Mouse (Mus musculus) cerebellum, postnatal 36 days (tissue): ENCODE measurements around the gene Col11a2.

Source experiments
- DNase-seq, 2 experiments: peaks; one replicate each; pipeline ENCODE4 v3.0.0; 2021 to 2022; ENCODE audit warnings: mixed read lengths in 2 of 2

Col11a2 gene

DNA sequence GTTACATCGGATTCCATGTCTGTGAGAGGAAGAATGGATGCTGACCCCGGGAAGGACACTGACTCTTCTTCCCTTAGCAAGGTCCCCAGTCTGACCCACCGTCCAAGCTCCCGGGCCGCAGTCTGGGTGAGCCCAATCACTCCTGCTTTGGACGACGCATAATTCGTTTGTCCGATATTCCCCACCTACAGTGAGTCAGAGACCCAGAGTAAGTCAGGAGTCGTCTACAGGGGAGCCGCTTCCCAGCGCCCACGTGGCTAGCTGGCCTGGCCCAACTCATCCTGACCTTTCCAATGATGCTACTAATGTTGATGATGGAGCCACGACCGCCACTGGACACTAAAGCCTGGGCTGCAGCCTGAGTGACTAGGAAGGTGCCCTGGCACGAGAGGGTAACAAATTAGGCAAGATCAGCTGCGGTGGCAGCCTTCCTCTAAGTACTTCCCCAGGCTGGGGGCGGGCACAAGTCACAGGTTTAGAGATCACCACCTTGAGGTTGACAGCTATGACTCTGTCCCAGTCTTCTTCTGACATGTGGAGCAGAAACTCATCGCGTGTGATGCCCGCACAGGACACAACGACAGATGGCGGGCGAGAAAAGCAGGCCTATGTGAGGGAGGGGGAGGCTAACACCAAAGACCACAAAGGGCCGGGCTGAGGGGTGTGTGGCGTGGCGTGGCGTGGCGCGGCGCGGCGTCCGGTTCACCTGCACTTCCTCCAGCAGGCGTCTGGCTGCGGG is 12.2 kb upstream of the Col11a2 start:
- no peak for DNase-seq

DNA sequence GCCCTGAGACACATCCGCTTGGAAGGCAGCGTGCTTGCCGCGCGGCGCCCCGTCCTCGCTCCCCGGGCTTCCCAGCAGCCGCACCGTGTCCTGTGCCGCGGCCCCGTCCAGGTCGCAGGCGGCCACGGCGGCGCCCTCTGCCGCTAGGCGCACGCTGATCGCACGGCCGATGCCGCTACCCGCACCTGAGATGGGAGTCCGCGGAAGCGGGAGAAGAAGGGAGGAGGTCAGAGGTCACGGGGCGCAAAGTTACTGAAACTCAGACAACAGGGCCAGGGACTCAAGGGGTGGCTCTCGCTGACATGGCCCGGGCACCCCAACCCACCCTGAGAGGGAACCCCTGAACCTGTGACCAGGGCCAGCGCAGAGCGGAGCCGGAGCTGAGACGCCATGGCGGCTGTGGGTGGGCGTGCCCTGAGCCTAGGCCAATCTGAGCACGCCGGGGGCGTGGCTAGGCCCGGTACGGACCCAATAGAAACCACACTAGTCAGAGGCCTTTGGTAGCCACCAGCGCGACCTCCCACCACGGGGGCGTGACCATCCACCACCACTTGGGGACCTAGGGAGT is 11.5 kb upstream of the Col11a2 start, which contains the start of gene H2-Ke6:
Gene H2-Ke6 (minus strand): TSS at position 405 of the 568 bp plus-strand sequence.
- peak; percentile 85 to 89 for DNase-seq

- DNase-seq, result no peak
Observed at GRCm38 (mm10) chr17:34028501-34029149, 10.6 kb upstream of the Col11a2 start.

- no peak for DNase-seq
Observed at GRCm38 (mm10) chr17:34029150-34029889, 9.9 kb upstream of the Col11a2 start.

DNA sequence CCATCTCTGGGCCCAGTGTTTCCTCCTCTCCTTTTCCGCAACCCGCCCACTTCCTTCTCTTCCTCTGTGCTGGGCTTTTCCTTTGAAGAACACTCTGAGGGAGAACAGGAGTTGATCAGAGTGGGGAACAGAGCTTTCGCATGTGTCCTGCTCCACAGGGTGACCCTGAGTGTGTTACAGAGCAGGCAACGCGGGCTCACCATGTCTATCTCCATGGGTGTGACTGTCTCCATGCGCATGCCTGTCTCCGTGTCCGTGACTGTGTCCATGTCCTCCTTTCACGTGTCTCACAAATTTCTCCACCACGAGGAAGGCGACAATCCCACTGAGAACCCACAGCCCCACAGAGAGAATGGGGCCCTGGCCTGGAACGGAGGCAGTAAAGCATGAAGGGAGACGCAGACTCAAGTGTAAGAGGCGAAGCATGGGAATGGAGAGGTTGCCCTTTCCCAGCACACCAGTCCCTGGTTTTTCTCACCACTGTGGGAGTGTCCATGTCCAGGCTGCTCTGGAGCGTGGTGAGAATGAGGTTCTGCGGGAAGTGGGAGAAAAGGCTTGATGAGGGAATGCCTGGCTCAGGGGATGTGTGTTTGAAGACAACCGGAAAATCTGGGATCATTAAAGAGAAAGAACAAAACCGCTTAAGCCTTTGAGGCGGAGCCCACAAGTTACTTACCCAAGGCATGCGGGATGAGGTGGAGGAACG is 9.2 kb upstream of the Col11a2 start:
- no peak for DNase-seq

DNA sequence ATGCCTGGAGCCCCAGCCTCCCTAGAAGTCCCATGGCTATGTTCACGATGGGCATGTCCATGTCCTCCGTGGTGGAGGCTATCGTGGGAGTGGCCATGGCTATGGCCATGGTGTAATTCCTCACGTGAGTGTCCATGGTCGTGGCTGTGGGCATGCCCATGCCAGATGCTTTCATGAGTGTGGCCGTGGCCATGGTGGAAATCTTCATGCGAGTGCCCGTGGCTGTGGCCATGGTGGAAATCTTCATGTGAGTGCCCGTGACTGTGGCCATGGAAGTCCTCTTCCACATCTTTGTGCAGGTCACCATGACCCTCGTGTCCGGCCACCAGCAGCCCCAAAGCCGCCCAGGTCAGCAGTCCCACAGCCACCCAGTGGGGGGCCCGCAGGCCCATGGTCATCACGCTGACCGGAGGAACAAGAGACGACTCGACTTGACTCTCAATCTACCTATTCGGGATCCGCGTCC is 8.3 kb upstream of the Col11a2 start:
- peak in 1 of 2 experiments; percentile 51 for DNase-seq

- DNase-seq, result peak; percentile 97 to 99
Observed at GRCm38 (mm10) chr17:34031465-34032173, 7.6 kb upstream of the Col11a2 start, which contains the start of the genes Slc39a7 and Rxrb. Gene Slc39a7 (minus strand): TSS chr17:34031682. Gene Rxrb (plus strand): TSS chr17:34031812.

GRCm38 (mm10) chr17:34032174-34032632 is 7.0 kb upstream of the Col11a2 start:
- DNase-seq, result no peak

DNA sequence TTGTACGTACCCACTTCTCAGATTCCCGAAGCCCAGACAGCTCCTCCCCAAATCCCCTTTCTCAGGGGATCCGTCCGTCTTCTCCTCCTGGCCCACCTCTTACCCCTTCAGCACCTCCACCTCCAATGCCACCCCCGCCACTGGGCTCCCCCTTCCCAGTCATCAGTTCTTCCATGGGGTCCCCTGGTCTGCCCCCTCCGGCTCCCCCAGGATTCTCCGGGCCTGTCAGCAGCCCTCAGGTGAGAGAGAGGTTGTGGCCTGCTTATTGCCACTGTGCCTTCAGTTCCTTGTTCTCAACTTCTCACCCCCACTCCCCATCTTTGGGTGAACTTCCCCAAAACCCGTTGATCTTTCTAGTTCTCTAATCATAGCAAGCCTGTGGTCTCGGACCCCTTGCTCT is 6.4 kb upstream of the Col11a2 start:
- DNase-seq, result no peak

DNA sequence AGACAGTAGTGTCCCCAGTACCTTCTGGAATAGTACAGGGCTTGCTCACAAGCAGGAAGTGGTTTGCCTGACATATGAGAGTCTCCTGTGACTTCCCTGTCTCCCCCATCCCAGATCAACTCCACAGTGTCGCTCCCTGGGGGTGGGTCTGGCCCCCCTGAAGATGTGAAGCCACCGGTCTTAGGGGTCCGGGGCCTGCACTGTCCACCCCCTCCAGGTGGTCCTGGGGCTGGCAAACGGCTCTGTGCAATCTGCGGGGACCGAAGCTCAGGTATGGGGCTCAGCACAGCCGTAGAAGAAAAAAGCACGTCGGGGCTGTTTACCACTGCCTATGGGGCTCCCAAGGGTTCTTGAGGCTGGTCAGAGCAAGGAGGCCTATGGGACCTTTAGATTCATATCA is 5.8 kb upstream of the Col11a2 start:
- DNase-seq, result no peak

- peak; percentile 60 to 69 for DNase-seq
Observed at GRCm38 (mm10) chr17:34034064-34034463, 5.2 kb upstream of the Col11a2 start.

DNA sequence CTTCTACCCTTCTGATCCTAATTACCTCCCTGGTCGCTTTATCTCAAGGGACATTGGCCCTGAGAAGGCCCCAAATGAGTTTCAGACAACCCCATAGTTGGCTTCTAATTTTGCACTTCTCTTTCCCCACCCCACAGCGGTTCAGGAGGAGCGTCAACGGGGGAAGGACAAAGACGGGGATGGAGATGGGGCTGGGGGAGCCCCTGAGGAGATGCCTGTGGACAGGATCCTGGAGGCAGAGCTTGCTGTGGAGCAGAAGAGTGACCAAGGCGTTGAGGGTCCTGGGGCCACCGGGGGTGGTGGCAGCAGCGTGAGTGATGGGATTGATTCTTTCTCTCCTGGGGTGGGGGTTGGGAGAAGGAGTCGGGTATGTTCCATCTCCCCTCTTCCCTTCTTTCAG is 3.7 kb upstream of the Col11a2 start:
- no peak for DNase-seq

GRCm38 (mm10) chr17:34036647-34037046 is 2.6 kb upstream of the Col11a2 start:
- no peak for DNase-seq

DNA sequence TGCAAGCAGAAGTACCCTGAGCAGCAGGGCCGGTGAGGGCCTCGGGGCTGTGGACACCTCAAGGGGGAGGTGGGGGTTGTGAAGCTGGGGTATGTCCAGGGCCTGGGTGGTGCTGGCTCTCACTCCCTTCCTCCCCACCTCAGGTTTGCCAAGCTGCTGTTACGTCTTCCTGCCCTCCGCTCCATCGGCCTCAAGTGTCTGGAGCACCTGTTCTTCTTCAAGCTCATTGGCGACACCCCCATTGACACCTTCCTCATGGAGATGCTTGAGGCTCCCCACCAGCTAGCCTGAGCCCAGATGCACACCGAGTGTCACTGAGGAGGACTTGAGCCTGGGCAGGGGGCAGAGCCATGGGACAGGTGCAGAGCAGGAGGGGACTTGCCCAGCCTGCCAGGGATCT is 2.0 kb upstream of the Col11a2 start:
- DNase-seq, result no peak

DNA sequence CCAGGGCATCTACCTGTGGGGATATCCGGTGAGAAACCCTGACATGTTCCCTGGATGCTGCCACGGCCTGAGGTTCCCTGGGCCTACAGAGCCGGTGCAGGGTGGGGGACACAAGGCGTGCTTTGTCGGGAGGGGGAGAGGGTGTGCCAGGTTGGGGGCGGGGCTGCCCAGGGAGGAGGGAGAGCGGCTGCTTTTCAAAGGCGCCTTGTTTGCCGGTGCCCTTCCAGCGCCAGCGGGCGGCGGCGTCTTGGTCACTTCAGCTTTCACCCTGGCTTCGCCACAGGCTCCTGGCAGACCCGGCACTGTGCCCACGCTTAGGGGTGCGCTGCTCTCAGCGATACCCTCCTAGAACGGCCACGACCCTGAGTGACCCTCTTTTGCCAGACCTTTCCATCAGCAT is 797 bp upstream of the Col11a2 start:
- DNase-seq, result peak in 1 of 2 experiments; percentile 50

GRCm38 (mm10) chr17:34039562-34040450 is 569 bp downstream of the Col11a2 start:
- DNase-seq, result no peak

- no peak for DNase-seq
Observed at GRCm38 (mm10) chr17:34045941-34046340, 6.7 kb downstream of the Col11a2 start.

GRCm38 (mm10) chr17:34047404-34048050 is 8.3 kb downstream of the Col11a2 start:
- no peak for DNase-seq

DNA sequence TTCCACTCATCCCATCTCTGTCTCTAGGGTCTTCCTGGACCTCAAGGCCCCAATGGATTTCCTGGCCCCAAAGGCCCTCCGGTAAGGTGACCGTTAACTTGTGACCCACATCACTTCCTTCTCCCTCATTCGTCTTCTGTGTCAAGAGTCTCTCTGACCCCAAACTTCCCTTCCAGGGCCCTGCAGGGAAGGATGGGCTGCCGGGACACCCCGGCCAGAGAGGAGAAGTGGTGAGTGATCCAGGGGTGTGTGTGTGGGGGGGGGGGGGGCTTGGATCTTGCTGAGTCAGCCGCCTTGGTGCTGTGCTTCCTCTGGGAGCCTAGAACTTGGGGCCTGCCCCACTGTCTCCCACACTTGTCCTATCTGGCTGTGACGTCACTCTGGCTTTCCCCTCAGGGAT is 18.0 kb downstream of the Col11a2 start:
- DNase-seq, result no peak

GRCm38 (mm10) chr17:34068864-34069263 is 29.6 kb downstream of the Col11a2 start:
- DNase-seq, result no peak
